Comparison of ENCODE assay signal across 9 mouse cellular contexts in genomic region chr11:30186902-30187470, GRCm38 (mm10).
A peak's percentile ranks its signal among the peaks of the same experiment; 100 is the strongest.
DNase-seq lines count a peak whose midpoint lies in the region; ATAC-seq lines count a peak whose summit lies in the region.
"Had no signal": no experiment of that assay in that cellular context is flagged by ENCODE, and none has a peak within 500 bp of the region (broad histone marks: within the 10 kb centered on the region; RNA-seq: fewer than 3 reads in every experiment).

No protein-coding gene starts in this region.

- no peak for DNase-seq in embryonic facial prominence, embryonic 14.5 days (ENCODE audit: low spot score)
- no peak for DNase-seq in embryonic facial prominence, embryonic 10.5 days (ENCODE audit: low spot score)
- DNase-seq in B cell, adult 2 months, result peak; percentile 77 to 80
- no peak for DNase-seq in cerebellum, adult 9-11 months
- DNase-seq in frontal cortex, postnatal 14 days (ENCODE audit: low spot score in 2 of 2), result no peak

- ATAC-seq in embryonic facial prominence, embryonic 14.5 days (ENCODE audit: low read depth), result peak; percentile 68
- peak; percentile 64 for ATAC-seq in heart, embryonic 16.5 days (replicated peaks; ENCODE audit: extremely low read depth, insufficient read depth, low FRiP score)
- ATAC-seq in kidney, embryonic 16.5 days (ENCODE audit: low FRiP score, low TSS enrichment), result no peak

- H3K27me3 ChIP-seq in embryonic facial prominence, embryonic 14.5 days (replicated peaks; ENCODE audit: control insufficient read depth, insufficient read depth, low read length), result no peaks in the 10 kb centered on the region
- no peaks in the 10 kb centered on the region for H3K27me3 ChIP-seq in embryonic facial prominence, embryonic 10.5 days (replicated peaks; ENCODE audit: low read depth, poor library complexity, severe bottlenecking)
- no peaks in the 10 kb centered on the region for H3K27me3 ChIP-seq in heart, embryonic 16.5 days (ENCODE audit: control insufficient read depth, insufficient read depth, low read length)
- no peaks in the 10 kb centered on the region for H3K27me3 ChIP-seq in megakaryocyte, embryonic 14.5 days (replicated peaks)
- no peaks in the 10 kb centered on the region for H3K27me3 ChIP-seq in kidney, embryonic 16.5 days (ENCODE audit: insufficient read depth, low read length)

- peaks cover 8% of the 10 kb centered on the region; the same call in 1 of the 2 replicates for H3K4me1 ChIP-seq in embryonic facial prominence, embryonic 14.5 days (ENCODE audit: control insufficient read depth, insufficient read depth, low read length)
- H3K4me1 ChIP-seq in embryonic facial prominence, embryonic 10.5 days, result peaks cover 8% of the 10 kb centered on the region; the same call in 1 of the 2 replicates
- peaks cover 21% of the 10 kb centered on the region for H3K4me1 ChIP-seq in heart, embryonic 16.5 days (ENCODE audit: control insufficient read depth, insufficient read depth, low read length)
- H3K4me1 ChIP-seq in megakaryocyte, embryonic 14.5 days, result peaks cover 87% of the 10 kb centered on the region
- peaks cover 51% of the 10 kb centered on the region for H3K4me1 ChIP-seq in kidney, embryonic 16.5 days (ENCODE audit: insufficient read depth, low read length)

- no peaks in the 10 kb centered on the region for H3K9me3 ChIP-seq in embryonic facial prominence, embryonic 14.5 days (ENCODE audit: control insufficient read depth, low read length)
- no peaks in the 10 kb centered on the region for H3K9me3 ChIP-seq in embryonic facial prominence, embryonic 10.5 days
- no peaks in the 10 kb centered on the region for H3K9me3 ChIP-seq in heart, embryonic 16.5 days (replicated peaks; ENCODE audit: control insufficient read depth, low read length)
- no peaks in the 10 kb centered on the region for H3K9me3 ChIP-seq in megakaryocyte, embryonic 14.5 days
- H3K9me3 ChIP-seq in kidney, embryonic 16.5 days (ENCODE audit: low read length), result no peaks in the 10 kb centered on the region

- WGBS in embryonic facial prominence, embryonic 14.5 days, result 76% methylated on average over 4 of the region's 4 CpGs
- 87% methylated on average over 4 of the region's 4 CpGs for WGBS in embryonic facial prominence, embryonic 10.5 days
- WGBS in heart, embryonic 16.5 days, result 72% methylated on average over 4 of the region's 4 CpGs
- WGBS in kidney, embryonic 16.5 days, result 84% methylated on average over 4 of the region's 4 CpGs

- H3K4me3 ChIP-seq in embryonic facial prominence, embryonic 14.5 days (ENCODE audit: low read depth, low read length), result no peak overlapping the region
- H3K4me3 ChIP-seq in embryonic facial prominence, embryonic 10.5 days, result no peak overlapping the region
- no peak overlapping the region for H3K4me3 ChIP-seq in heart, embryonic 16.5 days (ENCODE audit: low read length)
- peak overlapping the region; percentile 86 for H3K4me3 ChIP-seq in megakaryocyte, embryonic 14.5 days (replicated peaks)
- H3K4me3 ChIP-seq in kidney, embryonic 16.5 days (ENCODE audit: low read length), result no peak overlapping the region

- H3K27ac ChIP-seq in embryonic facial prominence, embryonic 14.5 days (replicated peaks; ENCODE audit: low read depth, low read length), result no peak overlapping the region
- no peak overlapping the region for H3K27ac ChIP-seq in embryonic facial prominence, embryonic 10.5 days (replicated peaks)
- peak overlapping the region; percentile 5; the same call in 1 of the 2 replicates for H3K27ac ChIP-seq in heart, embryonic 16.5 days (ENCODE audit: low read length)
- no peak overlapping the region for H3K27ac ChIP-seq in kidney, embryonic 16.5 days (ENCODE audit: low read length)
- H3K27ac ChIP-seq: kidney, postnatal 0 days had no signal

- H3K36me3 ChIP-seq in embryonic facial prominence, embryonic 14.5 days (ENCODE audit: control insufficient read depth, insufficient read depth, low read length), result no peaks in the 10 kb centered on the region
- peaks cover 7% of the 10 kb centered on the region; the same call in 1 of the 2 replicates for H3K36me3 ChIP-seq in embryonic facial prominence, embryonic 10.5 days (replicated peaks)
- peaks cover 6% of the 10 kb centered on the region; the same call in 1 of the 2 replicates for H3K36me3 ChIP-seq in heart, embryonic 16.5 days (ENCODE audit: control insufficient read depth, insufficient read depth)
- H3K36me3 ChIP-seq in megakaryocyte, embryonic 14.5 days (replicated peaks; ENCODE audit: low read length), result peaks cover 51% of the 10 kb centered on the region
- H3K36me3 ChIP-seq in kidney, embryonic 16.5 days (ENCODE audit: insufficient read depth, low read length), result 0 out of 2 replicates have a peak, but pooled peaks cover 4% of the 10 kb centered on the region

- H3K9ac ChIP-seq in embryonic facial prominence, embryonic 14.5 days (ENCODE audit: low read depth, low read length), result no peak overlapping the region
- H3K9ac ChIP-seq in heart, embryonic 16.5 days (ENCODE audit: low read length), result no peak overlapping the region
- no peak overlapping the region for H3K9ac ChIP-seq in kidney, embryonic 16.5 days (replicated peaks; ENCODE audit: low read length)

- no peak overlapping the region for H3K4me2 ChIP-seq in embryonic facial prominence, embryonic 14.5 days (ENCODE audit: low read depth, low read length)
- 0 out of 2 replicates have a peak overlapping the region, but pooled peaks have one; percentile 17 for H3K4me2 ChIP-seq in heart, embryonic 16.5 days (ENCODE audit: low read depth, low read length)
- H3K4me2 ChIP-seq in kidney, embryonic 16.5 days (replicated peaks; ENCODE audit: low read depth, low read length), result no peak overlapping the region

Comparison
In these comparisons a context has a peak if more than half of its experiments do, and no peak if none do; other contexts are left out.
1. DNase-seq: peak in B cell, adult 2 months (2 of 2); none in embryonic facial prominence, embryonic 14.5 days (single experiment), embryonic facial prominence, embryonic 10.5 days (single experiment), cerebellum, adult 9-11 months (single experiment) and frontal cortex, postnatal 14 days (0 of 2).